Mouse (Mus musculus) liver, postnatal 0 days (tissue): ENCODE measurements around the gene Gm47283.
"Not testable (repeated sequence)": the region's sequence is repeated elsewhere in the genome, so short reads cannot be mapped to it uniquely, and the experiment has no call there.

Experiments
- CTCF ChIP-seq: sonication (generic); IDR thresholded peaks from 2 replicates; pipeline ENCODE4 v1.5.1; 2016; ENCODE audit warnings: antibody characterized with exemption, low read depth
- EP300 ChIP-seq: IDR thresholded peaks from 2 replicates; pipeline ENCODE4 v1.6.1; 2016; ENCODE audit warnings: antibody characterized with exemption, low read depth, mild to moderate bottlenecking

GRCm38 (mm10) chrY:90754721-90755120, 29.8 kb upstream of the Gm47283 start, which contains the start of gene Gm21860:
- not testable (repeated sequence) for TF ChIP-seq CTCF, EP300
